Mouse (Mus musculus): ENCODE data around the gene Cnbp. TPM values are rescaled to one million over a fixed set of nuclear protein-coding genes. Genes with fewer than 3 reads are reported as not detected.

Cnbp gene
- total and polyA plus RNA-seq, 2 experiments from 2014 or later, result 247 to 591 TPM

- Histone ChIP-seq H3K4me1 (ENCODE audit: control insufficient read depth, insufficient read depth) (no peaks in the 10 kb centered on the region), H3K36me3 (replicated peaks; ENCODE audit: control insufficient read depth, insufficient read depth, low read length) (no peaks in the 10 kb centered on the region), H3K4me3 (ENCODE audit: low read depth, low read length) (no peak overlapping the region), H3K9ac (replicated peaks; ENCODE audit: low read depth, low read length) (no peak overlapping the region), H3K9me3 (replicated peaks; ENCODE audit: control insufficient read depth, low read length) (no peaks in the 10 kb centered on the region), H3K27ac (ENCODE audit: low read depth) (no peak overlapping the region), H3K27me3 (ENCODE audit: control insufficient read depth, insufficient read depth, low read length) (no peaks in the 10 kb centered on the region), H3K4me2 (ENCODE audit: low read depth, low read length) (no peak overlapping the region)
- TF ChIP-seq EP300 (IDR thresholded peaks at IDR 0.05; ENCODE audit: low read depth) (no peak), CTCF (IDR thresholded peaks at IDR 0.05; ENCODE audit: low read depth) (no peak)
- ATAC-seq (ENCODE audit: insufficient read depth, low read depth), result no peak
- WGBS, result 57% methylated on average over 2 of the region's 2 CpGs
- DNase-seq (ENCODE audit: low spot score), result no peak
Measured at GRCm38 (mm10) chr6:87867256-87867655, 16.4 kb upstream of the Cnbp start.

- Histone ChIP-seq H3K27ac (ENCODE audit: low read depth) (no peak overlapping the region), H3K9me3 (replicated peaks; ENCODE audit: control insufficient read depth, low read length) (no peaks in the 10 kb centered on the region), H3K4me2 (ENCODE audit: low read depth, low read length) (no peak overlapping the region), H3K27me3 (ENCODE audit: control insufficient read depth, insufficient read depth, low read length) (no peaks in the 10 kb centered on the region), H3K4me3 (ENCODE audit: low read depth, low read length) (no peak overlapping the region), H3K9ac (replicated peaks; ENCODE audit: low read depth, low read length) (no peak overlapping the region), H3K36me3 (replicated peaks; ENCODE audit: control insufficient read depth, insufficient read depth, low read length) (no peaks in the 10 kb centered on the region), H3K4me1 (ENCODE audit: control insufficient read depth, insufficient read depth) (no peaks in the 10 kb centered on the region)
- 77% methylated on average over 6 of the region's 6 CpGs for WGBS
- no peak for TF ChIP-seq EP300 (IDR thresholded peaks at IDR 0.05; ENCODE audit: low read depth)
- TF ChIP-seq CTCF (IDR thresholded peaks at IDR 0.05; ENCODE audit: low read depth), result no peak
- no peak for DNase-seq (ENCODE audit: low spot score)
- no peak for ATAC-seq (ENCODE audit: insufficient read depth, low read depth)
Measured at GRCm38 (mm10) chr6:87866211-87866610, 15.3 kb upstream of the Cnbp start.

- H3K27me3 ChIP-seq (ENCODE audit: control insufficient read depth, insufficient read depth, low read length), result no peaks in the 10 kb centered on the region
- no peak overlapping the region for H3K4me2 ChIP-seq (ENCODE audit: low read depth, low read length)
- TF ChIP-seq EP300 (IDR thresholded peaks at IDR 0.05; ENCODE audit: low read depth) (no peak), CTCF (IDR thresholded peaks at IDR 0.05; ENCODE audit: low read depth) (no peak)
- no peak overlapping the region for H3K9ac ChIP-seq (replicated peaks; ENCODE audit: low read depth, low read length)
- H3K4me1 ChIP-seq (ENCODE audit: control insufficient read depth, insufficient read depth), result no peaks in the 10 kb centered on the region
- H3K27ac ChIP-seq (ENCODE audit: low read depth), result no peak overlapping the region
- no peaks in the 10 kb centered on the region for H3K9me3 ChIP-seq (replicated peaks; ENCODE audit: control insufficient read depth, low read length)
- DNase-seq (ENCODE audit: low spot score) (no peak), ATAC-seq (ENCODE audit: insufficient read depth, low read depth) (no peak)
- no peaks in the 10 kb centered on the region for H3K36me3 ChIP-seq (replicated peaks; ENCODE audit: control insufficient read depth, insufficient read depth, low read length)
- H3K4me3 ChIP-seq (ENCODE audit: low read depth, low read length), result no peak overlapping the region
- WGBS, result 17% methylated on average over 1 of the region's 1 CpGs
Measured at GRCm38 (mm10) chr6:87857071-87857470, 6.2 kb upstream of the Cnbp start.

DNA sequence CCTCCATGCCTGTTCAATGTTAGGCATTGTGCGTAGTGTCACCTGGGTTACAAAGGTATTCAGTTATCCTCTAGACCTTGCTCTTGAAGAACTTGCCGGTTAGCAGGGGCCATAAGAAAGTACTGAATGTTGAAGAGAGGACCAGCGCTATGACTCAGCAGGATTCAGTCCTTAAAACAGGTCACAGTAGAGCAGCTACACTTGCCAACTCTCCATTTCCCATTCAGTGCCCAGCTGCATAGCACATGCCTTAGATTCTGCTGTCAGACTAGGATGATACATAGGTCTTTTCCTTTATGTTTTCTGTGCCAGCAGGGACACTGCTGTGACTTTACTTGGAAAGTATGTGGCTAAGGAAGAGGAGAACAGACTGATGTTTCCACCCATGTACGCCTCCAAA is 2.5 kb upstream of the Cnbp start:
- WGBS, result 71% methylated on average over 4 of the region's 4 CpGs
- Histone ChIP-seq H3K9ac (replicated peaks; ENCODE audit: low read depth, low read length) (no peak overlapping the region), H3K27me3 (ENCODE audit: control insufficient read depth, insufficient read depth, low read length) (no peaks in the 10 kb centered on the region), H3K4me2 (ENCODE audit: low read depth, low read length) (no peak overlapping the region), H3K9me3 (replicated peaks; ENCODE audit: control insufficient read depth, low read length) (no peaks in the 10 kb centered on the region), H3K4me3 (ENCODE audit: low read depth, low read length) (no peak overlapping the region), H3K36me3 (replicated peaks; ENCODE audit: control insufficient read depth, insufficient read depth, low read length) (peaks cover 2% of the 10 kb centered on the region; the same call in 1 of the 2 replicates), H3K4me1 (ENCODE audit: control insufficient read depth, insufficient read depth) (peaks cover 12% of the 10 kb centered on the region; the same call in 1 of the 2 replicates), H3K27ac (ENCODE audit: low read depth) (no peak overlapping the region)
- no peak for TF ChIP-seq CTCF (IDR thresholded peaks at IDR 0.05; ENCODE audit: low read depth)
- TF ChIP-seq EP300 (IDR thresholded peaks at IDR 0.05; ENCODE audit: low read depth), result no peak
- DNase-seq (ENCODE audit: low spot score), result no peak
- ATAC-seq (ENCODE audit: insufficient read depth, low read depth), result no peak

DNA sequence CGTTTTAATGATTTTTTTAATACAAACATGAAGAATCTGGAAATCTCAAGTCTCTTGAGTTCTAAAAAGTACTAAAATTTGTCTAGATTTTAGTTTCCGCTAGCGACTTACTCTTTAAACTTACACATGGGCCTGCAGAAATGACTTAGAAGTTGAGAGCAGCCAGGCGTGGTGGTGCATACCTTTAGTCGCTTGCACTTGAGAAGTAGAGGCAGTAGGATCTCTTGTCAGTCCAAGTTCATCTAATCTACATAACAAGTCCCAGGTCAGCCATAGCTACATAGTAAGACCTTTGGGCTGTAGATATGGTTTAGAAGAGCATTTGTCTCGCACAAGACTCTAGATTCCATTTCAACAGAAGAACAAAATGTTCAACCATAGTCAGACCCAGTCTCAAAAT is 965 bp upstream of the Cnbp start:
- H3K9me3 ChIP-seq (replicated peaks; ENCODE audit: control insufficient read depth, low read length), result no peaks in the 10 kb centered on the region
- no peak overlapping the region for H3K4me2 ChIP-seq (ENCODE audit: low read depth, low read length)
- no peak overlapping the region for H3K4me3 ChIP-seq (ENCODE audit: low read depth, low read length)
- H3K27ac ChIP-seq (ENCODE audit: low read depth), result no peak overlapping the region
- ATAC-seq (ENCODE audit: insufficient read depth, low read depth) (no peak), DNase-seq (ENCODE audit: low spot score) (no peak)
- TF ChIP-seq EP300 (IDR thresholded peaks at IDR 0.05; ENCODE audit: low read depth) (no peak), CTCF (IDR thresholded peaks at IDR 0.05; ENCODE audit: low read depth) (no peak)
- 73% methylated on average over 6 of the region's 6 CpGs for WGBS
- peaks cover 3% of the 10 kb centered on the region; the same call in 1 of the 2 replicates for H3K36me3 ChIP-seq (replicated peaks; ENCODE audit: control insufficient read depth, insufficient read depth, low read length)
- peaks cover 26% of the 10 kb centered on the region for H3K4me1 ChIP-seq (ENCODE audit: control insufficient read depth, insufficient read depth)
- no peak overlapping the region for H3K9ac ChIP-seq (replicated peaks; ENCODE audit: low read depth, low read length)
- H3K27me3 ChIP-seq (ENCODE audit: control insufficient read depth, insufficient read depth, low read length), result no peaks in the 10 kb centered on the region

DNA sequence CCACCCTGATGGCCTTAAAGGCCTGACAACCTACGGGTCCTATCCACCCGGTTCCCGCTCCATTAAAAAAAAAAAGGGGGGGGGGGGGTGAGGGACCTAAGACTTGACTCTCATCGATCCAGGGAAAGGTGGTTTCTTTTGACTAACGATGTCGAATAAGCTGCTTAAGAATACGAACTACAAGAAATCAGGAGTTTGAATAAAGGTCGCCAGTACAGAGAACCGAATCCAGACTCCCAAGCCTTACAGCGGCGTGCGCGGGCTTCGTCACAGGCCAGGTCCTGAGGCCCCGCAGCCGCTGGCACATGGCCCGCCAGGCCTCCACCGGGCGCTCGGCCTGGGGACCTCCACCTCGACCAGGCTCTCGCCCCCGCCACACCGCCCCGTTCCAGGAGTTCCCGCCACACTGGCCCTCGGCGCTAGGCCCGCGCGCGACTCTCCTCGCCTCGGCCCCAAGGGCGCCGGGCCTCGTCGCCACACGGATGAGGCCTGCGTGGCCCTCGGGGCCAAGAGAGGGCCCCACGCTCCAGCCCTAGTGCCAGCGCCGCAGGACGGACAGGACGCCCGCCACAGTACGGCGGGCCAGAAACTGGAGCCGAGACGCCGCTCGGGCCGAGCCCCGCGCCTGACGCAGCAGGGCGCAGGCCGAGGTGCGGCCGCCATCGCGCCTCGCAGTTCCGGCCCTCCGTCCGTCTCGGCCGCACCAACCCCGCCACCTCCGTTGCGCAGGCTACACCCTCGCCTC is 579 bp downstream of the Cnbp start:
- Histone ChIP-seq H3K4me3 (ENCODE audit: low read depth, low read length) (peak overlapping the region; percentile 93), H3K27ac (ENCODE audit: low read depth) (peak overlapping the region; percentile 95), H3K4me2 (ENCODE audit: low read depth, low read length) (peak overlapping the region; percentile 82), H3K9ac (replicated peaks; ENCODE audit: low read depth, low read length) (peak overlapping the region; percentile 99), H3K4me1 (ENCODE audit: control insufficient read depth, insufficient read depth) (peaks cover 29% of the 10 kb centered on the region), H3K9me3 (replicated peaks; ENCODE audit: control insufficient read depth, low read length) (no peaks in the 10 kb centered on the region), H3K36me3 (replicated peaks; ENCODE audit: control insufficient read depth, insufficient read depth, low read length) (peaks cover 8% of the 10 kb centered on the region), H3K27me3 (ENCODE audit: control insufficient read depth, insufficient read depth, low read length) (no peaks in the 10 kb centered on the region)
- under 1% methylated on average over 65 of the region's 73 CpGs for WGBS
- peak; percentile 32 for DNase-seq (ENCODE audit: low spot score)
- ATAC-seq (ENCODE audit: insufficient read depth, low read depth), result peak; percentile 50
- TF ChIP-seq CTCF (IDR thresholded peaks at IDR 0.05; ENCODE audit: low read depth), result no peak
- TF ChIP-seq EP300 (IDR thresholded peaks at IDR 0.05; ENCODE audit: low read depth), result no peak
